Mouse (Mus musculus) bone marrow, adult 2 months (tissue): ENCODE data around the gene Cldn4. TPM values are rescaled to one million over a fixed set of nuclear protein-coding genes. Genes with fewer than 3 reads are reported as not detected.

Experiments used
- H3K27ac ChIP-seq: fragments of 200-500 bp; 2 replicates; pipeline ENCODE4 v1.5.1; 2012; ENCODE audit warnings: low read depth, mild to moderate bottlenecking, control low read depth, inconsistent platforms, low read length; ENCODE audit not compliant: control insufficient read depth, poor library complexity, insufficient read depth
- H3K4me1 ChIP-seq: fragments of 200-500 bp; 2 replicates; pipeline ENCODE4 v1.6.1; 2011; ENCODE audit warnings: low read length; ENCODE audit not compliant: control insufficient read depth, insufficient read depth
- H3K4me3 ChIP-seq: fragments of 200-500 bp; replicated peaks from 2 replicates; pipeline ENCODE3; 2011; ENCODE audit warnings: mild to moderate bottlenecking, low read depth, low read length, control low read depth; ENCODE audit not compliant: control insufficient read depth
- CTCF ChIP-seq: fragments of 200-500 bp; IDR thresholded peaks from 2 replicates; pipeline ENCODE4 v1.5.1; 2011; ENCODE audit warnings: low read length, control low read depth; ENCODE audit not compliant: control insufficient read depth, insufficient read depth
- POLR2A ChIP-seq: fragments of 200-500 bp; IDR thresholded peaks from 2 replicates; pipeline ENCODE4 v1.6.1; 2011; ENCODE audit warnings: low read depth, mild to moderate bottlenecking, control low read depth, low read length, borderline replicate concordance; ENCODE audit not compliant: control insufficient read depth
- WGBS: fragments of 180-500 bp; shearing (Covaris S2); methylation state at CpG from one replicate; pipeline ENCODE4 v1.1.7; 2018; 5-methylcytosine and 5-hydroxymethylcytosine counted together
- polyA plus RNA-seq: library from polyadenylated mRNA; stranded (reverse); fragments of >200 nt; gene quantifications from 2 replicates; pipeline ENCODE4 v1.2.4, GENCODE M21; 2011; ENCODE audit warnings: low replicate concordance; ENCODE audit not compliant: missing spikeins, insufficient read depth, insufficient read length

Gene Cldn4
- polyA plus RNA-seq, 1 experiment, result 11.1 TPM

GRCm38 (mm10) chr5:134932903-134933276 is 13.8 kb downstream of the Cldn4 start:
- TF ChIP-seq CTCF (peak; percentile 25; the same call in 1 of the 2 replicates), POLR2A (no peak)
- Histone ChIP-seq H3K4me3 (peak overlapping the region; percentile 85), H3K4me1 (no peaks in the 10 kb centered on the region), H3K27ac (peak overlapping the region; percentile 90)
- WGBS, result 30% methylated on average over 9 of the region's 9 CpGs

- TF ChIP-seq POLR2A (peak; percentile 49; the same call in 1 of the 2 replicates), CTCF (no peak)
- peak within 1 kb of the TSS; percentile 85 for H3K4me3 ChIP-seq
- H3K27ac ChIP-seq, result peak within 1 kb of the TSS; percentile 90
- no peaks in the 10 kb centered on the region for H3K4me1 ChIP-seq
- under 1% methylated on average over 41 of the region's 41 CpGs for WGBS
These were observed 14.4 kb downstream of the Cldn4 start, which contains the start of gene Mettl27 for GRCm38 (mm10) chr5:134932179-134932902. Gene Mettl27, plus strand, starts transcription at chr5:134932368.

- TF ChIP-seq CTCF (no peak), POLR2A (no peak)
- no peaks in the 10 kb centered on the region for H3K4me1 ChIP-seq
- WGBS, result 90% methylated on average over 2 of the region's 2 CpGs
- no peak overlapping the region for H3K4me3 ChIP-seq
- no peak overlapping the region for H3K27ac ChIP-seq
These were observed 16.7 kb downstream of the Cldn4 start for GRCm38 (mm10) chr5:134929988-134930387.

- Histone ChIP-seq H3K4me3 (no peak overlapping the region), H3K4me1 (no peaks in the 10 kb centered on the region; the same call in 1 of the 2 replicates), H3K27ac (no peak overlapping the region)
- TF ChIP-seq POLR2A (no peak), CTCF (no peak)
- 92% methylated on average over 4 of the region's 4 CpGs for WGBS
These were observed 20.0 kb downstream of the Cldn4 start for GRCm38 (mm10) chr5:134926726-134927125.

GRCm38 (mm10) chr5:134923141-134923540 is 23.6 kb downstream of the Cldn4 start:
- 67% methylated on average over 6 of the region's 6 CpGs for WGBS
- TF ChIP-seq CTCF (no peak), POLR2A (no peak)
- Histone ChIP-seq H3K4me1 (peaks cover 6% of the 10 kb centered on the region), H3K4me3 (no peak overlapping the region), H3K27ac (no peak overlapping the region)

GRCm38 (mm10) chr5:134921106-134921505 is 25.6 kb downstream of the Cldn4 start:
- TF ChIP-seq CTCF, result no peak
- TF ChIP-seq POLR2A, result no peak
- Histone ChIP-seq H3K4me1 (peaks cover 6% of the 10 kb centered on the region), H3K27ac (peak overlapping the region; percentile 90), H3K4me3 (no peak overlapping the region)
- 59% methylated on average over 8 of the region's 8 CpGs for WGBS

- H3K27ac ChIP-seq, result peak overlapping the region; percentile 89
- peaks cover 6% of the 10 kb centered on the region for H3K4me1 ChIP-seq
- no peak for TF ChIP-seq CTCF
- no peak for TF ChIP-seq POLR2A
- no peak overlapping the region for H3K4me3 ChIP-seq
- 59% methylated on average over 6 of the region's 6 CpGs for WGBS
These were observed 26.5 kb downstream of the Cldn4 start for GRCm38 (mm10) chr5:134920106-134920687.

- peaks cover 6% of the 10 kb centered on the region for H3K4me1 ChIP-seq
- WGBS, result 61% methylated on average over 3 of the region's 3 CpGs
- H3K4me3 ChIP-seq, result no peak overlapping the region
- H3K27ac ChIP-seq, result peak overlapping the region; percentile 89
- TF ChIP-seq POLR2A (peak; percentile 63), CTCF (no peak)
These were observed 27.6 kb downstream of the Cldn4 start for GRCm38 (mm10) chr5:134919097-134919496.
